Mouse (Mus musculus) cerebellum, adult 9-10 months (tissue): ENCODE measurements around the gene Gna14.

Experiments
- DNase-seq: peaks from one replicate; pipeline ENCODE4 v3.0.0; 2022

Gene Gna14

DNA sequence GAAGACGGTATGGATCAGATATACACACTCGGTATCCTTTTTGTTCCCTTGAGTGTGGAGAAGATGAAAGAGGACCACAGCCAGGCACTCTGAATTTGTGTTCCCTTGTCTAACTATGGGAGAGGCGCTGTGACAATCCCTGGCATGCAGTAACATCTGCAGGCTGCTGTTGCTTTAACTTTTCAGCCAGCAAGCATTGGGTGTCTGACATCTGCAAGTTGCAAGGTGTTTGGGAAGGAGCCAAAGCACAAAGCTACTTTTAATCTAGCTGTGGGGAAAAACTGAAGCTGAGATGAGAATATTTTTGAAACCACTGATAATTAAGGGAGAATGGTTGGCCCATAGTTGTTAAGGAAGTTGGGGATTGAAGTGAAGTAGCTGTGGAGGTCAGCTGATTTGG is 83.0 kb downstream of the Gna14 start:
- no peak for DNase-seq

DNA sequence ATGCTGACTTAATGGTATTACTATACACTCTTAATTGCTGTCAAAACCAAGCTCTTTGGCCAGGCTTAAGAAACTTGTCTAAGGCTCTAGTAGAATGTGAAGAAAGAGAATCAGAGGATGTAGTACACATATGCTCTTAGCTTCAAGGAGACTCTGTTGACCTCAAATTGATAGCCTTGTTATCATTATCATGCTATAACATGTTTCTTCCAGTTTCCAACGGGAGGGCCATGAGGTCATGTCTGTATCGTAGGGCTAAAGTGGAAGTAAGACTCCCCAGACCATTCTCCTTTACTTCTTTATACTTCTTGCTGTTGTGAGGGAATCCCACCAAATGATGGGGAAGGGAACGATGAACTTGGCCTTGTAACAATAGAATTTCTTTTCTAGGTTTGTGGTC is 85.0 kb downstream of the Gna14 start:
- no peak for DNase-seq

- no peak for DNase-seq
Measured at GRCm38 (mm10) chr19:16526302-16526880, 90.8 kb downstream of the Gna14 start.

DNA sequence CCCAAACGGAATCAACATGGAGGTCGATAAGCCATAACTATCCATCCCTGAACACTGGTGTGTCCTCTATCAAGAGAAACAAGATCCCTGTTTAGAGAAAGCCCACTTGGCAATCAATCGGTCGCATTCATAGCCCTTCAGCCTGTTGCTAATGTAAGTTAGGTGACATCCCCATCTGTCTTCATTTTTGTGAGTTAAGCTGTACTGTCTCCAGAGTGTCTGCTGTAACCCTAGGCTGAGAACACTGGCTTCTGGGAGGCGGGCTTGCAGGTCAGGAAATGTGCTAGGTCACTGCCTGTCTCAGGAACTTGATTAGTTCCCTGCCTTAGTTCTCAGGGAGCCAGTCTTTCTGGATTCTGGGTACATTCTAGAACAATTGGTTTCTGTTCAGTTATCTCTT is 91.5 kb downstream of the Gna14 start:
- DNase-seq = no peak

DNA sequence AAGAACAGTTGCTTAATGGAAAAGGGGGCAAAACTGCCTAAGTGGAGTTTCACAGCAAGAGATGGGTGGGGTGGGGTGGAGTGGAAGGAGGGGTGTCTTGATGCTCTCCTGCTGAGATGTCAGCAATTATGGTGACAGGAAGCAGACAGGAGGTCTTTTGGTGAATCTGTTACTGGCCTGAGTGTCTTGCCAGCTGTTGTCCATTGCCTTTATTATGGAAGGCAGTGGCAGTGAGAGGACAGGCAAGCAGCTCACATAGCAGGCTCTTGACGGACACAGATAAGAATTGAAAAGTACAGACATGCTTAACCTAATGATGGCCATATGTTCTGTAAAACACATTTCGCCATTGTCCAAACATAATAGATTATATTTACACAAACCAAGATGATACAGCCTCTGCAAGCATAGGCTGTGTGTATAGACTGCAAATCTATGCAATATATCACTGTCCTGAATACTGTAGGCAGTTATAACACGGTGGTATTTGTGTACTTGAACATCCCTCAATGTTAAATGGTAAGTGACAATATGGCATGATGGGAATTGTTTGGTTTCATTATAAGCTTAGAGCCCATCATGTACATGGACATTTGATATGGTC is 92.8 kb downstream of the Gna14 start:
- DNase-seq = no peak

GRCm38 (mm10) chr19:16529293-16529920 is 93.8 kb downstream of the Gna14 start:
- no peak for DNase-seq

DNA sequence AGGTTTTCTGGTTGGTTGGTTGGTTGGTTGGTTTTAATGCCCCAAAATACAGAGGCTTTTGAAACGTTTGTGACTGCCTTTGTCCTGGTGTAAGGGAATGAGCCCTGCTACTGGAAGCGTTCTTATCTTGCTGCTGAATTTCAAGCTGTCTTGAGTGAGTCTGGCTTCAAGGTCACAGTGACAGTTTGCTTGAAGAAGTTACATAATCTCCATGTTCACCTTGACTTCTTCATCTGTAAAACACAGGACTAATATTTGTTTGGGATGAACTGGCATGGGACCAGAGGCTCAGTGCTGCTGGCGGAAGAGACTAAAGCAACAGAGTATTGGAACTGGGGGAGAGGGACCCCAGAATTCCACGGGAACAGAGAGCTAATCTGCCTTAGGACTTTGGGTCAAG is 94.4 kb downstream of the Gna14 start:
- no peak for DNase-seq

DNA sequence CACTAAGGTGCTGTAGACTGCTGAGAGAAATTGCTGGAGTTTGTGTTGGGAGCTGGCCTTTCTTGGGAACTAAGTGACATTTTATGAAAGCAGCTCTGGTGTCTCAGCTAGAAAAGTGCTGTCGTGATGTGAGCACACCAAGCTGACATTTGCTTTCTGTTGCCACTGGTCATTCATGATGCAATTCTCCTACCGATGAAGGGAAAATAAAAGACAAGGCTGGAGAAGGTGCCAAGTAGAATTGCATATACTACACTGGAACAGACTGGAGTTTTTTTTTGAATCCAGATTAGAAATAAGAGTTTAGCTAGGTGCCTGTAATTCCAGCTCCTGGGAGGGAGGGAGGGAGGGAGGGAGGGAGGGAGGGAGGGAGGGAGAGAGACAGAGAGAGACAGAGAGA is 98.7 kb downstream of the Gna14 start:
- DNase-seq = no peak

GRCm38 (mm10) chr19:16538416-16538815 is 102.9 kb downstream of the Gna14 start:
- no peak for DNase-seq

DNA sequence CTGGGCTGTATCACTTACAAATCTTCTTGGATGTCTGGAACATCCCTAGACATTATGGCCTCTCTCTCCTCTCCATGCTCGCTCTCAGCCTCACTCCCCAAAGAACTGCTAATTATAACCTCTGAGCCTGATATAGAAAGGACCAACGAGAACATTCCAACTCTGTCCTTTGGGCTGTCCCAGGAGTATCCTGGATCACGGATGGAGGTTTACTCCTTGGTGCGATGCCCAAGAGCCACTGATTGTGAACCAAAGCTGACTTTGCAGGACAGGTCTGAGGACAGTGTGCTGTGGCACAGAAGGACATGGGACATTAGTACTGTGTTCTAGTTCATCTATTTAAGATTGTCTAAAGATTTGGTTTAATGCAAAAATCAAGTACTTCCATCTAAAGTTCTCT is 108.1 kb downstream of the Gna14 start:
- DNase-seq = no peak

DNA sequence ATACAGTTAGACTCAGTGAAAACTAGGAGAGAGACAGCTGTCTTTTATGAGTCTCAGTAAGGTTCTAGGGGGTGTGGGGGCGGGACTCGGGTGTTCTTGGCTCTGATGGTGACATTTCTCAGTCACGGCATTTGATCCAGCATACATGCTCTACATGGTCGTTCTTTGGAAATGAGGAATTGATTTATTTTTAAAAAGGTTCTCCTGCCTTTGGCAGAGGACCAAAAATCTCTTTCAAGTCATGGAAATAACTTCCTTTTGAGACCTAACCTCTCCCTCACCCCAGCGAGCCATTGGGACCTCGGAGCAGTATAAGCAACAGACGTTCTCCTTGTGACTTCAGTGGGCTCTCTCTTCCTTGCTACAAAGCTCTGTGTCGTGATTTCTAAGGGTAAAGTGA is 121.4 kb downstream of the Gna14 start:
- no peak for DNase-seq

DNA sequence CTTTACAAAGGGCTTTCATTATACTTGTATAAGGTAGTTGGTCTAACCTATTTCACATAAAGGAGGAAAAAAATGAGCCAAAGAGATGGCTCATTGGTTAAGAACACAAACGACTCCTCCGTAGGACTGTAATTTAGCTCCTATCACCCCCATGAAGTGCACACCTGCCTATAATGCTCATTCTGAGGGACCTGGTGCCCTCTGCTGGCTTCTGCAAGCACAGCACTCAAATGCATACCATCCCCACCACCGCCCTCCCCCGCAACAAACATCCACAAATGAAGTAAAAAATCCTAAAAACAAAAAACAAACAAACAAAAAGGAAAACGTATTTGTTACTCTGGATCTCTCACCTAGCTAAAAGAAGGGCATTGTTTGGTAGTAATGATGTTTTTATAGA is 122.4 kb downstream of the Gna14 start:
- no peak for DNase-seq

GRCm38 (mm10) chr19:16558570-16558969 is 123.0 kb downstream of the Gna14 start:
- DNase-seq = no peak

GRCm38 (mm10) chr19:16559243-16559896 is 123.8 kb downstream of the Gna14 start:
- DNase-seq = no peak

DNA sequence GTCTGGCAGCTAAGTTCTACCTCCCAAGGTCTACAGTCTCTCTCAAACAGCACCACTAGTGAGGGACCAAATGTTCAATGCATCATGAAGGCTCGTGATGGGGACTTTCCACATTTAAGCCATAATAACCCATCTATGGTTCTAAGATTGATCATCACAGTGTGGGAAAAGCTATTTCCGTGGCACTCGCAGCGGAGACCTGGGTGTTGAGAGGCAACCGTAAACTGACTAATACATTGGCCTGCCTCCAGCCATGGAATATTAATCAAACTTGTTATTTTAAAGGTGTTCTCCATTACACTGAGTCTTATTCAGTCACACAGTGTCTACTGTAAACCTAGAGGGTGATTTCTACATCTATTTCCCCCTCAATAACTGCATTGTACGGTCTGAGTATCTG is 127.1 kb downstream of the Gna14 start:
- no peak for DNase-seq

- DNase-seq = no peak
Measured at GRCm38 (mm10) chr19:16576790-16577189, 141.2 kb downstream of the Gna14 start.

GRCm38 (mm10) chr19:16579656-16580260 is 144.2 kb downstream of the Gna14 start:
- no peak for DNase-seq

GRCm38 (mm10) chr19:16580501-16580900 is 144.9 kb downstream of the Gna14 start:
- DNase-seq = no peak

DNA sequence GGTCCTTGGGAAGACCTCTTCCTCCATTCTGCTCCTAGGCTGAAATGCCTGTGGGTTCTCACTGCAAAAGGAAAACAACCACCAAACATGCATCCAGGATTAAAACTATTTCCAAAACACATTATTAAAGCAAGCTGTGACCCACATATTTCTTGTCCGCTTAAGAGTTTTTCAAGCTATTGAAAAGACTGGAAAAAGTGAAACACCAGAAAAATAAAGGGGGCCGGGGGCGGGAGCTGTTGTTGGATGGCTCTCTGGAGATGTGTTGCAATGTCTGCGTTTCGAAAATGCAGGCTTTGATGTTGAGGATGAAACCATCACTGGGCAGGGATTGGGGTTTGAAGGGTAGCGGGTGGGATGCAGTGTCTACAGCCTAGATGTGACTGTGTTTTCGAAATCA is 149.0 kb downstream of the Gna14 start:
- DNase-seq = no peak

DNA sequence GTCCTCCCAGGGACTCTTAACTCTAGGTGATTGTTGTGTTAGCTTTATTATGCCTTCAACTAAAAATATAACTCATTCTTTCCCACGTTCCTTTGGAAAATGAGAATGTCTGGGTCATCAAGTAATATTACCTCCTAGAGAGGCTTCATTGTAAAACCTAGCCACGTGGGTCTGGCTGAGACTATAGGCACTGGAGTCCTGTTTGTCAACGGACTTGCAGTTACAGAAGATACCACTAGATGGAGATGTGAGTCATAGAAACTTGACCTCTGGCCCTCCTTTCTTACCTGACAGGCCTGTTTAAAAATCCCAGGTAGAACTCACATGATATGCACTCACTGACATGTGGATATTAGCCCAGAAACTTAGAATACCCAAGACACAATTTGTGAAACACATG is 149.8 kb downstream of the Gna14 start:
- DNase-seq = peak; percentile 23

DNA sequence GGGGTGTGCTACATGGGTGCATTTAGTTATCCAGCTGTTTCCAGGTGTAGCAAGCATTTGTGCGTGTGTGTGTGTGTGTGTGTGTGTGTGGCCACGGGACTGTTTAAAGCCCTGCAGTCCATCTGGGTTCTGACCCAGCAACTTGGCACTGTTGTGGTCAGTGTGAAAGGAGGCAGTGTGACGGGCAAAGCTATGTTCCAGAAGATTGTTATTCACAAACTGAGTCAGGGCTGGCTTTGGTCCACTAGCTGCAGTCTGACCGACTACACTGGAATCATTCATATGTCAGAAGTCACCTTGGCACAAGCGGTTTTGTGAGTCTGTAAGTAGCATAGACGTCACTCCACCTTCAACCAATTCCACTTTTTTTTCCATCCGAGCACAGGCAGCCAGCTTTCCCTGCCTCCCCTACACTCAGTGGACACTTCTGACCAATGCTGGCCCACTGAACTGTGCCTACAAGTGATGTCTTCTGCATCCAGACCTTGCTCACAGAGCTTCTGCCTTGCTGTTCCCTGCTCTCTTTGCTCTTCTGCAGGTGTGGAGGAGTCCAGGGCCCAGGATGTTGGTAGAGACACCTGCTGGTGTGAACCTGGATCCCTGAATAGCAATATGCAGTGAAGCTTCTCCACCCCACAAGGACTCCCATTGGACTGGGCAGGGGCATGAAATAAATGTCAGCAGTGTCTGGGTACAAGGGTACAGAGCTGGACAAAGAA is 157.9 kb downstream of the Gna14 start:
- DNase-seq = peak; percentile 14

GRCm38 (mm10) chr19:16593975-16594317 is 158.4 kb downstream of the Gna14 start:
- no peak for DNase-seq

DNA sequence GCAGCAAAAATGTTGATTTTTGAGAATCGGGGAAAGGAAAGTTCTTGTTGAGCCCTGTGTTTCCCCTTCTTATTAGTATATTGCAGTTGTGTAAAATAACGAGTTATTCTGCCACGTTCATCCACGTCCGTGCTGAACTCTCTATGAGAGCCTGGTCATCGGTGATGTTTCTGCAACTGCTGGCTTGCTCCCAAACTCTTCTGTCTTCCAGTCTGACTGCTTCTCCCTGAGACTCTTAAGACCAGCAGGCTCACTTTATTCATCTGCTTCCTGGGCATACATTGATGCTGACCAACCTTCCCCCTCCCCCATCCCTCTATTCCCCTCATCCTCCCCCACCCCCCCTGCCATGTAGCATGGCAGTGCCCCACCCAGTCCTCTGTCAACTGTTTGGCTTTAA is 161.7 kb downstream of the Gna14 start:
- no peak for DNase-seq
